Mouse (Mus musculus): ENCODE results near the gene Il31. TPM values are rescaled to one million over a fixed set of nuclear protein-coding genes. Genes with fewer than 3 reads are reported as not detected.

Il31 gene
- polyA plus RNA-seq, 1 experiment: not detected

GRCm38 (mm10) chr5:123489935-123490334, 646 bp upstream of the Il31 start:
- H3K4me3 ChIP-seq (ENCODE audit: insufficient read depth, low read length): no peak overlapping the region
- no peak overlapping the region for H3K27ac ChIP-seq (ENCODE audit: insufficient read depth, low read length)
- no peaks in the 10 kb centered on the region; the same call in 1 of the 2 replicates for H3K4me1 ChIP-seq (ENCODE audit: control insufficient read depth, insufficient read depth, low read length)
- TF ChIP-seq POLR2A (IDR thresholded peaks at IDR 0.05; ENCODE audit: extremely low read depth, insufficient read depth, low read length) (no peak), CTCF (IDR thresholded peaks at IDR 0.05; ENCODE audit: extremely low read depth, insufficient read depth, low read length) (no peak)

- no peak overlapping the region for H3K27ac ChIP-seq (ENCODE audit: insufficient read depth, low read length)
- no peaks in the 10 kb centered on the region; the same call in 1 of the 2 replicates for H3K4me1 ChIP-seq (ENCODE audit: control insufficient read depth, insufficient read depth, low read length)
- TF ChIP-seq POLR2A (IDR thresholded peaks at IDR 0.05; ENCODE audit: extremely low read depth, insufficient read depth, low read length) (no peak), CTCF (IDR thresholded peaks at IDR 0.05; ENCODE audit: extremely low read depth, insufficient read depth, low read length) (no peak)
- H3K4me3 ChIP-seq (ENCODE audit: insufficient read depth, low read length): no peak overlapping the region
These were observed 1.5 kb downstream of the Il31 start for GRCm38 (mm10) chr5:123487659-123488395.

GRCm38 (mm10) chr5:123473817-123474216, 15.5 kb downstream of the Il31 start:
- Histone ChIP-seq H3K4me3 (ENCODE audit: insufficient read depth, low read length) (no peak overlapping the region), H3K4me1 (ENCODE audit: control insufficient read depth, insufficient read depth, low read length) (no peaks in the 10 kb centered on the region), H3K27ac (ENCODE audit: insufficient read depth, low read length) (no peak overlapping the region)
- TF ChIP-seq POLR2A (IDR thresholded peaks at IDR 0.05; ENCODE audit: extremely low read depth, insufficient read depth, low read length) (no peak), CTCF (IDR thresholded peaks at IDR 0.05; ENCODE audit: extremely low read depth, insufficient read depth, low read length) (no peak)

- H3K4me1 ChIP-seq (ENCODE audit: control insufficient read depth, insufficient read depth, low read length): no peaks in the 10 kb centered on the region
- no peak overlapping the region for H3K27ac ChIP-seq (ENCODE audit: insufficient read depth, low read length)
- H3K4me3 ChIP-seq (ENCODE audit: insufficient read depth, low read length): no peak overlapping the region
- no peak for TF ChIP-seq CTCF (IDR thresholded peaks at IDR 0.05; ENCODE audit: extremely low read depth, insufficient read depth, low read length)
- no peak for TF ChIP-seq POLR2A (IDR thresholded peaks at IDR 0.05; ENCODE audit: extremely low read depth, insufficient read depth, low read length)
These were observed 18.4 kb downstream of the Il31 start for GRCm38 (mm10) chr5:123470784-123471400.

- Histone ChIP-seq H3K27ac (ENCODE audit: insufficient read depth, low read length) (no peak overlapping the region), H3K4me1 (ENCODE audit: control insufficient read depth, insufficient read depth, low read length) (no peaks in the 10 kb centered on the region), H3K4me3 (ENCODE audit: insufficient read depth, low read length) (no peak overlapping the region)
- TF ChIP-seq POLR2A (IDR thresholded peaks at IDR 0.05; ENCODE audit: extremely low read depth, insufficient read depth, low read length): no peak
- no peak for TF ChIP-seq CTCF (IDR thresholded peaks at IDR 0.05; ENCODE audit: extremely low read depth, insufficient read depth, low read length)
These were observed 24.7 kb downstream of the Il31 start for GRCm38 (mm10) chr5:123464638-123465037.

- H3K4me3 ChIP-seq (ENCODE audit: insufficient read depth, low read length): no peak overlapping the region
- no peak for TF ChIP-seq CTCF (IDR thresholded peaks at IDR 0.05; ENCODE audit: extremely low read depth, insufficient read depth, low read length)
- no peak for TF ChIP-seq POLR2A (IDR thresholded peaks at IDR 0.05; ENCODE audit: extremely low read depth, insufficient read depth, low read length)
- no peaks in the 10 kb centered on the region for H3K4me1 ChIP-seq (ENCODE audit: control insufficient read depth, insufficient read depth, low read length)
- no peak overlapping the region for H3K27ac ChIP-seq (ENCODE audit: insufficient read depth, low read length)
These were observed 27.9 kb downstream of the Il31 start for GRCm38 (mm10) chr5:123461420-123461819.

- H3K4me1 ChIP-seq (ENCODE audit: control insufficient read depth, insufficient read depth, low read length): no peaks in the 10 kb centered on the region
- H3K27ac ChIP-seq (ENCODE audit: insufficient read depth, low read length): no peak overlapping the region
- H3K4me3 ChIP-seq (ENCODE audit: insufficient read depth, low read length): no peak overlapping the region
- TF ChIP-seq CTCF (IDR thresholded peaks at IDR 0.05; ENCODE audit: extremely low read depth, insufficient read depth, low read length): no peak
- TF ChIP-seq POLR2A (IDR thresholded peaks at IDR 0.05; ENCODE audit: extremely low read depth, insufficient read depth, low read length): no peak
These were observed 37.4 kb downstream of the Il31 start for GRCm38 (mm10) chr5:123451886-123452285.

GRCm38 (mm10) chr5:123444849-123445334, 44.4 kb downstream of the Il31 start:
- Histone ChIP-seq H3K27ac (ENCODE audit: insufficient read depth, low read length) (no peak overlapping the region), H3K4me3 (ENCODE audit: insufficient read depth, low read length) (no peak overlapping the region), H3K4me1 (ENCODE audit: control insufficient read depth, insufficient read depth, low read length) (no peaks in the 10 kb centered on the region)
- TF ChIP-seq CTCF (IDR thresholded peaks at IDR 0.05; ENCODE audit: extremely low read depth, insufficient read depth, low read length): no peak

- Histone ChIP-seq H3K4me3 (ENCODE audit: insufficient read depth, low read length) (no peak overlapping the region), H3K27ac (ENCODE audit: insufficient read depth, low read length) (no peak overlapping the region), H3K4me1 (ENCODE audit: control insufficient read depth, insufficient read depth, low read length) (no peaks in the 10 kb centered on the region)
- TF ChIP-seq CTCF (IDR thresholded peaks at IDR 0.05; ENCODE audit: extremely low read depth, insufficient read depth, low read length) (peak; percentile 95), POLR2A (IDR thresholded peaks at IDR 0.05; ENCODE audit: extremely low read depth, insufficient read depth, low read length) (no peak)
These were observed 45.2 kb downstream of the Il31 start for GRCm38 (mm10) chr5:123444069-123444468.

GRCm38 (mm10) chr5:123442283-123442682, 47.0 kb downstream of the Il31 start:
- no peak overlapping the region for H3K27ac ChIP-seq (ENCODE audit: insufficient read depth, low read length)
- H3K4me3 ChIP-seq (ENCODE audit: insufficient read depth, low read length): no peak overlapping the region
- H3K4me1 ChIP-seq (ENCODE audit: control insufficient read depth, insufficient read depth, low read length): peaks cover 2% of the 10 kb centered on the region; the same call in 1 of the 2 replicates
- TF ChIP-seq POLR2A (IDR thresholded peaks at IDR 0.05; ENCODE audit: extremely low read depth, insufficient read depth, low read length) (no peak), CTCF (IDR thresholded peaks at IDR 0.05; ENCODE audit: extremely low read depth, insufficient read depth, low read length) (no peak)

All from cortical plate, adult 2 months (tissue).